Mouse (Mus musculus): ENCODE measurements around the gene Ccdc146.
A peak's percentile ranks its signal among the peaks of the same experiment; 100 is the strongest.
"Not testable (repeated sequence)": the region's sequence is repeated elsewhere in the genome, so short reads cannot be mapped to it uniquely, and the experiment has no call there.

Gene Ccdc146

GRCm38 (mm10) chr5:21331656-21332055 lies 92.8 kb downstream of the Ccdc146 start:
- DNase-seq (ENCODE audit: extremely low spot score, low spot score) = no peak

- no peak for DNase-seq (ENCODE audit: extremely low spot score, low spot score)
These were observed 94.5 kb downstream of the Ccdc146 start for GRCm38 (mm10) chr5:21329672-21330665.

- DNase-seq (ENCODE audit: extremely low spot score, low spot score) = no peak
These were observed 95.9 kb downstream of the Ccdc146 start for GRCm38 (mm10) chr5:21328560-21328959.

- DNase-seq (ENCODE audit: extremely low spot score, low spot score) = peak; percentile 54
These were observed 98.0 kb downstream of the Ccdc146 start for GRCm38 (mm10) chr5:21326494-21326893.

GRCm38 (mm10) chr5:21320138-21320537 lies 104.3 kb downstream of the Ccdc146 start:
- no peak for DNase-seq (ENCODE audit: extremely low spot score, low spot score)

- DNase-seq (ENCODE audit: extremely low spot score, low spot score) = no peak
These were observed 109.8 kb downstream of the Ccdc146 start for GRCm38 (mm10) chr5:21314696-21315095.

GRCm38 (mm10) chr5:21307165-21307564 lies 117.3 kb downstream of the Ccdc146 start:
- DNase-seq (ENCODE audit: extremely low spot score, low spot score) = no peak

- DNase-seq (ENCODE audit: extremely low spot score, low spot score) = no peak
These were observed 123.5 kb downstream of the Ccdc146 start for GRCm38 (mm10) chr5:21301011-21301410.

GRCm38 (mm10) chr5:21300058-21300457 lies 124.4 kb downstream of the Ccdc146 start:
- DNase-seq (ENCODE audit: extremely low spot score, low spot score) = no peak

- no peak for DNase-seq (ENCODE audit: extremely low spot score, low spot score)
These were observed 125.3 kb downstream of the Ccdc146 start for GRCm38 (mm10) chr5:21299076-21299755.

GRCm38 (mm10) chr5:21295683-21296082 lies 128.8 kb downstream of the Ccdc146 start:
- no peak for DNase-seq (ENCODE audit: extremely low spot score, low spot score)

GRCm38 (mm10) chr5:21290594-21290993 lies 133.9 kb downstream of the Ccdc146 start:
- DNase-seq (ENCODE audit: extremely low spot score, low spot score) = no peak

GRCm38 (mm10) chr5:21288658-21289435 lies 135.6 kb downstream of the Ccdc146 start:
- DNase-seq (ENCODE audit: extremely low spot score, low spot score) = no peak

- DNase-seq (ENCODE audit: extremely low spot score, low spot score) = no peak
These were observed 141.0 kb downstream of the Ccdc146 start for GRCm38 (mm10) chr5:21283356-21284062.

GRCm38 (mm10) chr5:21277685-21278084 lies 146.8 kb downstream of the Ccdc146 start:
- not testable (repeated sequence) for DNase-seq (ENCODE audit: extremely low spot score, low spot score)

GRCm38 (mm10) chr5:21271386-21272354 lies 152.8 kb downstream of the Ccdc146 start:
- DNase-seq (ENCODE audit: extremely low spot score, low spot score) = no peak

GRCm38 (mm10) chr5:21270756-21271155 lies 153.7 kb downstream of the Ccdc146 start:
- DNase-seq (ENCODE audit: extremely low spot score, low spot score) = no peak

GRCm38 (mm10) chr5:21269446-21269845 lies 155.0 kb downstream of the Ccdc146 start:
- DNase-seq (ENCODE audit: extremely low spot score, low spot score) = no peak

GRCm38 (mm10) chr5:21267090-21267489 lies 157.4 kb downstream of the Ccdc146 start:
- DNase-seq (ENCODE audit: extremely low spot score, low spot score) = no peak

- DNase-seq (ENCODE audit: extremely low spot score, low spot score) = peak; percentile 89
These were observed 159.4 kb downstream of the Ccdc146 start for GRCm38 (mm10) chr5:21265049-21265448.
